Mouse (Mus musculus) urinary bladder, postnatal 10 days (tissue): Measurements from ENCODE around the gene Lyg2.

Experiments
- DNase-seq: peaks from one replicate; pipeline ENCODE4 v3.0.0; 2022; ENCODE audit warnings: low spot score

Gene Lyg2

GRCm38 (mm10) chr1:37916393-37916792 is at the start of gene Lyg2:
TSS of gene Lyg2 (minus strand) at chr1:37916493.
- DNase-seq: no peak

DNA sequence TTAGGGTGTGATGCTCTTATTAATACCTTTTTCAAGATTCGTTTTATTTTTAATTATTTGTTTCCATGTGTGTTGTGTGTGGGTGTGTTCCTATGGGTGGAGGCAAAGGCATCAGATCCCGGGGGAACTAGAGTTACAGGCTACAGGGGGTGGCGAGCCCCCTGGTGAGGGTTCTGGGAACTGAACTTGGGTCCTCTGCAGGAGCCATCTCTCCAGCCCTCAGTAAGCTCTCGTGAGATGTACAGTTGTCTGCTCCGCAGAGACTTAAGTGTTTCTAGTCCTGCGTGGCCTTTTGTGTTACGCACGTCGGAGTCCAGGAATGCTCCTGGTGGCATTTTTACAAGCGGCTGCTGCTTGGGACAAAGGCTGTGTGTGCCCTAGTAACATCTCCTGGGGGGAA is 49.3 kb upstream of the Lyg2 start:
- DNase-seq: no peak

DNA sequence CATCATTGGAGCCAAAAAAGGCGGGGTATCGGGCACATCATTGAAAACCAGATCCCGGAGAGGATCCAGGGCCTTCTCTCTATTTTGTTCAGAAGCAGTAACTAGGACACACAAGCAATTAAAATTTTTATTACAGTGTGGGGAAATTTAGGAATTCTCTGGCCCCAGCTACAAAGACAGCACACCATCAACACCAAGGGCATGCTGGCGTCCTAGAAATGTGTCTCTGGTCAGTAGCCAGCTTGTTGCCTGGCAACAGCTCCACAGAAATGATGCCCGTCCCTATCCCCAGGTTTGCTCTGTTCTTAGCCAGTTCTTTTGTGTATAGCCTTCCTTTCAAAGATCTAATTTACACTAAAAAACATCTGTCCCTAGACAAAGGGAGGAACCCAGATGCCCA is 43.2 kb upstream of the Lyg2 start:
- no peak for DNase-seq

- DNase-seq: no peak
Measured at GRCm38 (mm10) chr1:37958516-37958915, 42.2 kb upstream of the Lyg2 start.

GRCm38 (mm10) chr1:37957659-37958058 is 41.4 kb upstream of the Lyg2 start, which contains the start of gene Lyg1:
TSS of gene Lyg1 (minus strand) at chr1:37957759.
- DNase-seq: no peak

- no peak for DNase-seq
Measured at GRCm38 (mm10) chr1:37956690-37957431, 40.6 kb upstream of the Lyg2 start.

- DNase-seq: no peak
Measured at GRCm38 (mm10) chr1:37955251-37955650, 39.0 kb upstream of the Lyg2 start.

DNA sequence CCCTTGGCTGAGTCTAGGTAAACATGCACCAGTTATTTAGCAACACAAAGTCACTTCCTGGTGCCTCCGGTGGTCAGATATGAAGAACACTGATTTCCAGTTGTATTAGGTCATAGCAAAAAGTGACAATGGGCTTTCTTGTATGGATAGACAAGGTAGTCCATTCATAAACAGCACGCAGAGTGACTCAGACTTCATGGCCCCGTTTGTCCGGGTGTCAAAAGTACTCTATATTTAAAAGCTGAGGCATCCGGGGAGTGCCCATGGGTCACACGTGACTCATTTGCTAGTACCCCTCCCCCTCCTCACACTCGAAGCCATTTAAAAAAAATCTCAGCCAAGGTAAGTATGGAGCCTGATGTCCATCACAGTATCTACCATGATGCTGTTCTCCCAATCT is 38.5 kb upstream of the Lyg2 start:
- no peak for DNase-seq

- no peak for DNase-seq
Measured at GRCm38 (mm10) chr1:37948906-37949305, 32.6 kb upstream of the Lyg2 start.

DNA sequence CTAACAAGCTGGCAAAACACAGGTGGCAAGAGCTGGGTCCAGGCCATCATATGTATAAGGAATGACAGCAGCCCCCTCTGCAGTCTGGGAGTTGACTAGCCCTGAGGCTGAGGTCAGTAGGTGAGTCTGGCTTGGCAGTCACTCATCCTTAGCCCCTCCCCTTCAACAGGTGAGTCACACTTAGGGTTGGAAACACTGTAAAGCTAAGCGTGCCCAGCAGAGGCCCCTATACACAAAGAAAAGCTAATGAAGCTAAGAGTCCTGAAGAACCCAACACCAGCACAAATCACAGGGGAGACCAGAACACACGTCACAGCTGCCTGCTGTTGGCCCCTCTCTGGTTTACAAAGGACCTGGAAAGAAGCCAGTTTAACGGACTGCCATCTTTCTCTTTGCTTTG is 15.5 kb upstream of the Lyg2 start:
- no peak for DNase-seq

DNA sequence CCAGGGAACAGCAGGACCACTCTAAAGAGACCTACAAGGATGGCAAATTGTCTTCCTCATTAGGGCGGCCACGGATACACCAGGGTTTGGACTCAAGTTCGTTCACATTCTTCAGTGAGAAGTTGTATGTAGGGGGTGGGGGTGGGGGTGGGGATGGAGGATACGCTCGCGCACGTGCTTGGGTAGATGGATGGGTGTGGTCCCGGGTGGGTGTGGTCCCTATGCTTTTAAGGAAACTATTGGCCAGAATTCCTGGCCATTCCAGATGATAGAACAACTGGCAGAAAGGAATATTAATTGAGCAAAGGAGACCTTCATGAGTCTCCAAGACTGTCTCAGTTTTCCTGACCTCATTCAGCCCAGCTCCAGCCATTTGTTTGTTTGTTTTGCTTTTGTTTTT is 9.7 kb upstream of the Lyg2 start:
- no peak for DNase-seq

DNA sequence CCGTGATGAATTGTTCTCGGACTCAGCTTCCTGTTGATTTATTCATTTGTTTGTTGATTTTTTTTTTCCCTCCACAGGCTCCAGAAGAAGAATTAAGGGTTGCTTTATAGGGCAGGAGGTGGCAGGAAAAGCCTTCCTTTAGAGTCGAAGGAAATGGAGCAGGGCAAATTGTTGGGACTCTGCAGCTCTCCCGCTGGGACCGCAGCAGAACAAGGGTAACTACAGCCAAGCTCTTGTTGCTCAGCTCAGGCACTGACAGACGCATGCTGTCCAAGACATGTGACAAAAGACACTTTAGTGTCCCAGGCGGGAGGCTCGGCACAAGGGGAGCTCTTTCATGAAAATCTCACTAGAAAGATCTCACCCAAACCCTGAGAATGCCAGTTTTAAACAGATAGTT is 6.2 kb upstream of the Lyg2 start:
- no peak for DNase-seq

DNA sequence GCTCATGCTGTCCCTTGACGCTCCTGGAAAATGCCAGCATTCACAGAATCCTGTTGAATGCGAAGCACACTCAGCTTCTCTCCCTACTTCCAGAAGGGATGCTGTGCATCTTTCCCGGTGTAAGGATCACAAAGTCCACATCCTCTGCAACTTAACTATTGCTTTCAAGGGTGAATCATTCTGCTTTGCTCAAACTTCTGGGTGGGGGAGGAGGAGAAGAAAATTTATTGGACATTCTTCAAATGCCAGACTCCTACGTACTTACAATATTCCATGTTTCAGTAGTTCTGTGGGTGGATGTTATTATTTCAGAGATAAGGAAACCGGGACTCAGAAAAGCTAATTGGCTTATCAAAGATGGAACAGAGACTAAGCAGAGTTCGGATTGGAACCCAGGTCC is 1.8 kb upstream of the Lyg2 start:
- no peak for DNase-seq

GRCm38 (mm10) chr1:37917666-37918065 is 1.4 kb upstream of the Lyg2 start:
- no peak for DNase-seq

DNA sequence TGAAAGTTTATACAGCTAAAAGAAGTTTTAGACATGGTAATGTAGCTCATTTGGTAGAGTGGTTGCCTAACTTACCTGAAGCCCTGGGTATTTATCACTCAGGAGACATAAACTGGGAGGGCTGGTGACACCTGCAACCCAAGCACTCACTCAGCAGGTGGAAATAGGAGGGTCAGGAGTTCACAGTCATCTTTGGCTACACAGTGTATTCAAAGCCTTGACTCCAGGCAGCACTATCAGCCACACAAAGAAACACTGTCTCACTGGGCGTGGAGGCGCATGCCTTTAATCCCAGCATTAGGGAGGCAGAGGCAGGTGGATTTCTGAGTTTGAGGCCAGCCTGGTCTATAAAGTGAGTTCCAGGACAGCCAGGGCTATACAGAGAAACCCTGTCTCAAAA is 3.5 kb downstream of the Lyg2 start:
- DNase-seq: no peak

- DNase-seq: no peak
Measured at GRCm38 (mm10) chr1:37903178-37903577, 13.1 kb downstream of the Lyg2 start.

- no peak for DNase-seq
Measured at GRCm38 (mm10) chr1:37900288-37900687, 16.0 kb downstream of the Lyg2 start.

DNA sequence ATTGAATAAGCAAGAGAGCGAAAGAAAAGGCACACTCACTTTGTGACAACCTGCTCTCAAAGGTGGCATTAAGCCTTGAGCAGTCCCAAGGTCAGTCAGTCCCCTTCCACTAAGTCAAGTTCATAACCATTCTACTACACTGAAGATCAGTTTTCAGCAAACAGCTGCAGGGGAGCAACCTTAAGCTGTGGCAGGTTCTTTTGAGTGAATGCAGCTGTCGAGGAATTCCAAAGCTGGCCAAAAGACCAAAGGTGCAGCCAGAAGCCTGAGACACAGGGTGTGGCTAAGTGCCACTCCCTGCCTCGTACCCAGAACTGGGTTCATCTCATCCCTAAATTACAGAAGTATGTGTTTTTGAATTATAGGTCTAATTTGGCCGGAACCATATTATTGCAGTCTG is 16.5 kb downstream of the Lyg2 start:
- no peak for DNase-seq

DNA sequence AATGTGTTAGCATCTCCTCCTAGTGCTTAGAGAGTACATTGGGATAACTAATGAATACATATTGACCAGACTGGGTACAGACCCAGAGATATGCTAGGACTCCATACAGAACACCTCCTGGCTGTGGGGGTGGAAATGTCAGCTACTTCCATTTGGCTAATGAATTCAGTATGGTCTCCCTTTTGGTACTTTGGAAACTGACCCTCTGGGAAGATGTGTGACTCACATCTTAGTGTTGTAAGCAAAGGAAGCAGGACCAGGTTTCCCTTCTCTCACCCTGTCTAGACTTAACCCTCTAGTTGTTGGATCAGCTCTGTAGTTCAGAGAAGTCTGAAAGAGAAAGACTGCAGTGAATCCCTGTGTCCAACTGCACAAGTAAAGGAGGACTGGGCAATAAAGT is 21.7 kb downstream of the Lyg2 start:
- no peak for DNase-seq

GRCm38 (mm10) chr1:37891400-37891799 is 24.9 kb downstream of the Lyg2 start:
- no peak for DNase-seq

- DNase-seq: peak; percentile 40
Measured at GRCm38 (mm10) chr1:37890025-37890652, 26.2 kb downstream of the Lyg2 start, which contains the start of the genes Mitd1 and Mrpl30. TSS of gene Mitd1 (minus strand) at chr1:37890411. TSS of gene Mrpl30 (plus strand) at chr1:37890477.

DNA sequence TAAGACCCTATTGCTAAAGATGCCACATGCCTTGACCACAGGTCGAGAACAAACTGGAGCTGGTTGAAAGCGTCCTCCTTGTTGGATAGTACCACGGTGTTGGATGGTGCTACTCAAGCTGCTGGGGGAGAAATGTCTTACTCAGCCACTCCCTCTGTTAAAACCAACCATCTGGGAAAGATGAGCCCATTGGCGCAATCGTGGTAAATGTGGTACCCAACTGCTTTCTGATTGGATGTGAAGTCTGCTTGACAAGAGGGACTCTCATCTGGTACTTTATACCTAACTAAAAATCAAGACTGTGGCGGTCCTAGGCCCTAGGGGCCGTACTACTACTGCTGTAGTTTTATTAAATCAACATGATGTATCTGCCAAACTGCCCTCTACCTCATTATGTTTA is 27.1 kb downstream of the Lyg2 start:
- DNase-seq: no peak

GRCm38 (mm10) chr1:37884451-37884850 is 31.8 kb downstream of the Lyg2 start:
- DNase-seq: no peak

DNA sequence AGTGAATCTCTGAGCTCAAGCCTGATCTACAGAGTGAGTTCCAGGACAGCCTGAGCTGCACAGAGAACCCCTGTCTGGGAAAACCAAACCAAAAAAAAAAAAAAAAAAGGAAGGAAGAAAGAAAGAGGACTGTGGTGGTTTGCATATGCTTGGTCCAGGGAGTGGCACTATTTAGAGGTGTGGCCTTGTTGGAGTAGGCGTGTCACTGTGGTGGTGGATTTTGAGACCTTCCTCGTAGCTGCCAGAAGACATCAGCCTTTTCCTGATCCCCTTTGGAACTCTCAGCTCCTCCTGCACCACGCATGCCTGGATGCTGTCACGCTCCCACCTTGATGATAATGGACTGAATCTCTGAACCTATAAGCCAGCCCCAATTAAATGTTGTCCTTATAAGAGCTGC is 32.9 kb downstream of the Lyg2 start:
- no peak for DNase-seq
